Mouse (Mus musculus): ENCODE data around the gene Cst6.

DNA sequence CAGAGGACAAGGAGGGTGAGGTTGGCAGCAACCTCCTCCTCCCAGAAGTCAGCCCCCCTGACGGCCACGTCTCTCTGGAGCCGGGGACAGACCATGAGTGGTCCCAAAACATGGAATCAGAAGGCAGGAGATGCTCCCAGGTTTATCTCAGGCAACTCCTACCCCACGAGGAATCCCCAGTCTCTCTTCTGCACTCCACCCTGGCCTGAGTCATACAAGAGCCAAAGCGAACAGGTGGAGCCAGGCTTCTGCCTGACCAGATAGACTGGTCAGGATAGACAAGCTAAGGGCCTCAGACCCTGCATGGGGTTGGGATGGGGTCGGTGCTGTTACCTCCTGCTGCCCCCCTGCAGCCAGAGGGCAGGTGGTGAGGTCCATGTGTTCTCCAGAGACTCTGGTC lies 1.3 kb downstream of the Cst6 start:
- TF ChIP-seq CTCF (IDR thresholded peaks at IDR 0.05; ENCODE audit: borderline replicate concordance, insufficient read depth, low read length) (no peak), POLR2A (IDR thresholded peaks at IDR 0.05; ENCODE audit: low read depth, low read length) (no peak)
